Mouse (Mus musculus): Measurements from ENCODE around the gene Gm10447. TPM values are rescaled to one million over a fixed set of nuclear protein-coding genes. Genes with fewer than 3 reads are reported as not detected.

Gene Gm10447
- total RNA-seq, 2 experiments from 2014 or later, result not detected

- intact Hi-C loops (cut with DNase I), result no loop called here
- DNase-seq (ENCODE audit: low spot score in 2 of 2), result peak; percentile 72 to 78
These were observed 22.9 kb upstream of the Gm10447 start, which contains the start of the genes Gm9945 and Sowaha for GRCm38 (mm10) chr11:53479783-53480301. Gene Gm9945, plus strand, starts transcription at chr11:53480166. Gene Sowaha, minus strand, starts transcription at chr11:53480274.

- intact Hi-C loops (cut with DNase I), result no loop called here
- DNase-seq (ENCODE audit: low spot score in 2 of 2), result peak in 1 of 2 experiments; percentile 45
These were observed 22.4 kb upstream of the Gm10447 start for GRCm38 (mm10) chr11:53479171-53479782.

- intact Hi-C loops (cut with DNase I), result no loop called here
- DNase-seq (ENCODE audit: low spot score in 2 of 2), result peak in 1 of 2 experiments; percentile 45
These were observed 21.7 kb upstream of the Gm10447 start for GRCm38 (mm10) chr11:53478383-53479170.

GRCm38 (mm10) chr11:53477833-53478232, 20.9 kb upstream of the Gm10447 start:
- DNase-seq (ENCODE audit: low spot score in 2 of 2), result no peak
- intact Hi-C loops (cut with DNase I), result no loop called here

- peak in 1 of 2 experiments; percentile 40 for DNase-seq (ENCODE audit: low spot score in 2 of 2)
- intact Hi-C loops (cut with DNase I), result no loop called here
These were observed 18.7 kb upstream of the Gm10447 start for GRCm38 (mm10) chr11:53475620-53476019.

- no peak for DNase-seq (ENCODE audit: low spot score in 2 of 2)
- intact Hi-C loops (cut with DNase I), result no loop called here
These were observed 15.8 kb upstream of the Gm10447 start for GRCm38 (mm10) chr11:53472709-53473108.

- intact Hi-C loops (cut with DNase I), result loop anchor here (2.0 to 5.0 kb wide), 4 partner anchors 38 to 267 kb away; partner anchors contain the start of genes Gdf9 and Uqcrq
- DNase-seq (ENCODE audit: low spot score in 2 of 2), result peak; percentile 96 to 97
These were observed 13.2 kb upstream of the Gm10447 start, which contains the start of gene Gm9837 for GRCm38 (mm10) chr11:53469968-53470695. Gene Gm9837, minus strand, starts transcription at chr11:53470479.

GRCm38 (mm10) chr11:53469294-53469967, 12.5 kb upstream of the Gm10447 start:
- intact Hi-C loops (cut with DNase I), result loop anchor here (5.0 kb wide), 2 partner anchors 37 to 268 kb away; partner anchors contain the start of genes Gdf9 and Uqcrq
- peak in 1 of 2 experiments; percentile 89 for DNase-seq (ENCODE audit: low spot score in 2 of 2)

- intact Hi-C loops (cut with DNase I), result loop anchor here (5.0 kb wide), 2 partner anchors 34 to 271 kb away; partner anchors contain the start of genes Gdf9 and Uqcrq
- peak; percentile 89 to 91 for DNase-seq (ENCODE audit: low spot score in 2 of 2)
These were observed 9.5 kb upstream of the Gm10447 start for GRCm38 (mm10) chr11:53466231-53466971.

GRCm38 (mm10) chr11:53463551-53464424, 6.9 kb upstream of the Gm10447 start:
- peak in 1 of 2 experiments; percentile 65 for DNase-seq (ENCODE audit: low spot score in 2 of 2)
- intact Hi-C loops (cut with DNase I), result no loop called here

- intact Hi-C loops (cut with DNase I), result no loop called here
- DNase-seq (ENCODE audit: low spot score in 2 of 2), result no peak
These were observed 4.8 kb upstream of the Gm10447 start for GRCm38 (mm10) chr11:53461727-53462126.

GRCm38 (mm10) chr11:53460192-53460591, 3.3 kb upstream of the Gm10447 start:
- DNase-seq (ENCODE audit: low spot score in 2 of 2), result no peak
- intact Hi-C loops (cut with DNase I), result no loop called here

- no peak for DNase-seq (ENCODE audit: low spot score in 2 of 2)
- intact Hi-C loops (cut with DNase I), result no loop called here
These were observed 2.1 kb upstream of the Gm10447 start for GRCm38 (mm10) chr11:53458996-53459395.

GRCm38 (mm10) chr11:53457372-53457954, 553 bp upstream of the Gm10447 start:
- no peak for DNase-seq (ENCODE audit: low spot score in 2 of 2)
- intact Hi-C loops (cut with DNase I), result no loop called here

- DNase-seq (ENCODE audit: low spot score in 2 of 2), result no peak
- intact Hi-C loops (cut with DNase I), result no loop called here
These were observed 3.9 kb downstream of the Gm10447 start for GRCm38 (mm10) chr11:53453031-53453430.

GRCm38 (mm10) chr11:53452396-53452795, 4.5 kb downstream of the Gm10447 start:
- no peak for DNase-seq (ENCODE audit: low spot score in 2 of 2)
- intact Hi-C loops (cut with DNase I), result no loop called here

- no peak for DNase-seq (ENCODE audit: low spot score in 2 of 2)
- intact Hi-C loops (cut with DNase I), result no loop called here
These were observed 5.5 kb downstream of the Gm10447 start for GRCm38 (mm10) chr11:53451361-53451760.
